Mouse (Mus musculus): Measurements from ENCODE around the gene Gm4305.
"Not testable (repeated sequence)": the region's sequence is repeated elsewhere in the genome, so short reads cannot be mapped to it uniquely, and the experiment has no call there.

The Gm4305 gene

GRCm38 (mm10) chr10:100350793-100351192, at the start of gene Gm4305:
Gene Gm4305 (plus strand): TSS chr10:100351093.
- DNase-seq (ENCODE audit: low spot score): not testable (repeated sequence)

DNA sequence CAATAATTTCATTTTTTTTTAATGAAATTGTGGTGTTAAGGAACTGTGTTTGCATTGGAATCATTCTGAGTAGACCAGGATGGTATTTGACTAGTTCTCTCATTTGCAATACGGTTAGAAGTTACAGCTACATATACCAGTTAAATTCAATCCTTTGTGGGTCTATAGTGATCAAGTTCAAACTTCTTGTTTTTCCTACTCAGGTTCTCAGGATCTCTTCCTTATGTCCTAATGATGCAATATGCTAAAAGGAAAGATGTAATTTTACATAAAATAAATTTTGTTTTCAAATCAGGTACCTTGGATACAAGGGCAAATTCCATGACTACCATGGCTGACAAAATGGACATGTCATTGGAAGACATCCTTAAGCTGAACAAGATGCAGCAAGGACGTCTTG, 15.5 kb upstream of the Gm4305 start, which contains the start of gene Gm4301:
Gene Gm4301 (plus strand): TSS at position 301 of the 400 bp plus-strand sequence.
- not testable (repeated sequence) for DNase-seq (ENCODE audit: low spot score)

GRCm38 (mm10) chr10:100340536-100340935, 10.4 kb upstream of the Gm4305 start, which contains the start of gene Gm4302:
Gene Gm4302 (plus strand): TSS chr10:100340836.
- not testable (repeated sequence) for DNase-seq (ENCODE audit: low spot score)

- DNase-seq (ENCODE audit: low spot score): not testable (repeated sequence)
Measured at GRCm38 (mm10) chr10:100345672-100346071, 5.2 kb upstream of the Gm4305 start, which contains the start of gene Gm4303. Gene Gm4303 (plus strand): TSS chr10:100345972.

DNA sequence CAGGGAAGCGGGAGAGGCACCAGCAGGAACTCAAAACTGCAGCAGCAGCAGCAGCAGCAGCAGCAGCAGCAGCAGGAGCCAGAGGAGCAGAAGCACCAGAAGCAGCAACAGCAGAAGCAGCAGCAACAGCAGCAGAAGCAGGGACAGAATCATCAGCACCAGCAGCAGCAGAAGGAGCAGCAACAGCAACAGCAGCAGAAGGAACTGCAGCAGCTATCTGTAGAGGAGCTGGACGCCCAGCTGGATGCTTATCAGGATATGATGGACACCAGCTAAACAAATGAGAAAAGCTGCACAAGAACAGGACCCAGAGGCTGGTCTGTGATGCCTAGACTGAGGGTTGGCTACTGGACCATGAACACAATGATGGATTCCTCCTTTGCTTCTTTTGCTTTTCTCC, 5.9 kb downstream of the Gm4305 start:
- peak; percentile 10 for DNase-seq (ENCODE audit: low spot score)

- DNase-seq (ENCODE audit: low spot score): not testable (repeated sequence)
Measured at GRCm38 (mm10) chr10:100361038-100361437, 10.1 kb downstream of the Gm4305 start, which contains the start of gene Gm4307. Gene Gm4307 (plus strand): TSS chr10:100361338.

GRCm38 (mm10) chr10:100382460-100382859, 31.6 kb downstream of the Gm4305 start, which contains the start of gene Gm4312:
Gene Gm4312 (minus strand): TSS chr10:100382560.
- DNase-seq (ENCODE audit: low spot score): not testable (repeated sequence)
